Mouse (Mus musculus) G1E (cell line): ENCODE results near the gene Zfp553.

Source experiments
- CTCF ChIP-seq: IDR thresholded peaks from 2 replicates; pipeline ENCODE4 v1.5.1; 2012; ENCODE audit warnings: low read depth, low read length, inconsistent platforms, mixed read lengths
- GATA1 ChIP-seq: IDR thresholded peaks from 2 replicates; pipeline ENCODE4 v1.6.1; 2012; ENCODE audit warnings: borderline replicate concordance, low read length, inconsistent platforms, mixed read lengths
- GATA2 ChIP-seq: IDR thresholded peaks from 2 replicates; pipeline ENCODE4 v1.6.1; 2012; ENCODE audit warnings: low read depth, low read length, inconsistent platforms, borderline replicate concordance
- POLR2AphosphoS5 ChIP-seq: IDR thresholded peaks from 2 replicates; pipeline ENCODE4 v1.6.1; 2012; ENCODE audit warnings: low read depth, low read length, inconsistent platforms; ENCODE audit not compliant: insufficient replicate concordance
- TAL1 ChIP-seq: conservative IDR thresholded peaks from 2 replicates; pipeline ENCODE4 v1.6.1; 2012; ENCODE audit warnings: low read depth, low read length, inconsistent platforms, mixed read lengths

DNA sequence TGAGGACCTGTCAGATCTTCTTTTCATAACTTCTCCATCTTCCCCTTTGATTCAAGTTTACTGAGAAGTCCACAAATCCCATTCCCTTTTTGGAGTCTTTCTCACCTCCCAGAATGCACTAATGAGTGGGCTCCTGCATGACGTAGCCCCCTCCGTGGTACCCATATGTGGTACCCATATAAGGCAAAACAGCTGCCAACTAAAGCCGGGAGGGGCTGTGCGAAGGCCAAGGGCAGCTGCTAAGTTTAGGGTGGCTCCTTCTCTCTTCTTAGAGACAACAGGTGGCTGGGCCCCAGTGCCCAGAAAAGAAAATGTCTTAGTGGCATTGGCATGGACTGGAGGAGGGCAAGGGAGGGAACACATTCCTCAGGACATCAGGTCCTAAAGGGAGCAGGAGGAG lies 22.6 kb upstream of the Zfp553 start:
- TF ChIP-seq GATA1 = no peak
- no peak for TF ChIP-seq CTCF
- TF ChIP-seq TAL1 = no peak
- no peak for TF ChIP-seq POLR2AphosphoS5
- TF ChIP-seq GATA2 = no peak
